Comparison of ENCODE assay signal across 7 mouse cellular contexts in genomic region chr6:60201548-60201947, GRCm38 (mm10).
DNase-seq lines count a peak whose midpoint lies in the region; ATAC-seq and TF ChIP-seq lines count a peak whose summit lies in the region.

No protein-coding gene starts in this region.

- no peak overlapping the region for H3K9ac ChIP-seq in liver, adult 2 months (ENCODE audit: low read depth, low read length)
- H3K9ac ChIP-seq in liver, embryonic 12.5 days: no peak overlapping the region
- H3K9ac ChIP-seq in neural tube, embryonic 12.5 days: no peak overlapping the region

- 67% methylated on average over 10 of the region's 10 CpGs for WGBS in liver, adult 2 months
- WGBS in liver, embryonic 12.5 days (ENCODE audit: insufficient replicate concordance): 67% methylated on average over 10 of the region's 10 CpGs
- WGBS in neural tube, embryonic 12.5 days: 75% methylated on average over 10 of the region's 10 CpGs

- no peak overlapping the region for H3K4me3 ChIP-seq in liver, adult 2 months (ENCODE audit: insufficient read depth, low read depth, low read length)
- no peak overlapping the region for H3K4me3 ChIP-seq in liver, embryonic 12.5 days
- H3K4me3 ChIP-seq in G1E (ENCODE audit: low read depth, low read length): no peak overlapping the region
- no peak overlapping the region for H3K4me3 ChIP-seq in neural tube, embryonic 12.5 days

- no peak overlapping the region for H3K27ac ChIP-seq in liver, adult 2 months (replicated peaks; ENCODE audit: insufficient read depth, low read depth, low read length)
- no peak overlapping the region for H3K27ac ChIP-seq in liver, embryonic 12.5 days
- no peak overlapping the region for H3K27ac ChIP-seq in neural tube, embryonic 12.5 days

- no peaks in the 10 kb centered on the region for H3K27me3 ChIP-seq in liver, adult 2 months (ENCODE audit: control insufficient read depth, insufficient read depth, low read length)
- H3K27me3 ChIP-seq in liver, embryonic 12.5 days (replicated peaks): no peaks in the 10 kb centered on the region
- no peaks in the 10 kb centered on the region for H3K27me3 ChIP-seq in G1E (ENCODE audit: insufficient read depth, low read length)
- H3K27me3 ChIP-seq in neural tube, embryonic 12.5 days (replicated peaks): no peaks in the 10 kb centered on the region

- no peak overlapping the region for H3K4me2 ChIP-seq in liver, embryonic 12.5 days
- no peak overlapping the region for H3K4me2 ChIP-seq in neural tube, embryonic 12.5 days (replicated peaks)

- no peaks in the 10 kb centered on the region for H3K36me3 ChIP-seq in liver, adult 2 months (ENCODE audit: control insufficient read depth, insufficient read depth, low read length)
- H3K36me3 ChIP-seq in liver, embryonic 12.5 days: no peaks in the 10 kb centered on the region
- H3K36me3 ChIP-seq in G1E (replicated peaks): no peaks in the 10 kb centered on the region
- no peaks in the 10 kb centered on the region for H3K36me3 ChIP-seq in neural tube, embryonic 12.5 days

- no peaks in the 10 kb centered on the region for H3K4me1 ChIP-seq in liver, adult 2 months (ENCODE audit: control insufficient read depth, insufficient read depth, low read length)
- H3K4me1 ChIP-seq in liver, embryonic 12.5 days: no peaks in the 10 kb centered on the region
- no peaks in the 10 kb centered on the region for H3K4me1 ChIP-seq in G1E (ENCODE audit: insufficient read depth, low read depth, low read length)
- no peaks in the 10 kb centered on the region for H3K4me1 ChIP-seq in neural tube, embryonic 12.5 days

- no peak for ATAC-seq in liver, embryonic 12.5 days
- ATAC-seq in G1E (ENCODE audit: extremely low read depth, insufficient number of reproducible peaks, low FRiP score, poor library complexity, severe bottlenecking): no peak
- peak; percentile 58; the same call in 1 of the 2 replicates for ATAC-seq in neural tube, embryonic 12.5 days (ENCODE audit: low FRiP score, low read depth)
- ATAC-seq in granulocyte monocyte progenitor cell, adult 5-6 weeks (replicated peaks; ENCODE audit: poor library complexity, severe bottlenecking): no peak

- no peak for TF ChIP-seq POLR2A in liver, adult 2 months (IDR thresholded peaks at IDR 0.05; ENCODE audit: extremely low read depth, insufficient read depth, low read length)
- TF ChIP-seq POLR2A in brain, embryonic 14.5 days (IDR thresholded peaks at IDR 0.05; ENCODE audit: borderline replicate concordance, extremely low read depth, insufficient read depth, insufficient read length, poor library complexity, severe bottlenecking): no peak

- H3K9me3 ChIP-seq in liver, embryonic 12.5 days (replicated peaks): peaks cover 13% of the 10 kb centered on the region
- no peaks in the 10 kb centered on the region for H3K9me3 ChIP-seq in G1E (replicated peaks)
- H3K9me3 ChIP-seq in neural tube, embryonic 12.5 days: no peaks in the 10 kb centered on the region

- TF ChIP-seq CTCF in liver, adult 2 months (IDR thresholded peaks at IDR 0.05; ENCODE audit: low read depth, low read length): peak; percentile 51
- TF ChIP-seq CTCF in G1E (IDR thresholded peaks at IDR 0.05; ENCODE audit: low read depth, low read length): peak; percentile 49
- TF ChIP-seq CTCF in brain, embryonic 14.5 days (IDR thresholded peaks at IDR 0.05; ENCODE audit: borderline replicate concordance, extremely low read depth, insufficient read depth, insufficient read length): peak; percentile 40; the same call in 1 of the 2 replicates

- H3K79me2 ChIP-seq in liver, adult 2 months (ENCODE audit: control insufficient read depth, insufficient read depth, low read length): no peaks in the 10 kb centered on the region

- peak; percentile 34 for DNase-seq in liver, adult 2 months (ENCODE audit: extremely low read depth, low read depth, low spot score)
- DNase-seq in G1E (ENCODE audit: low spot score): no peak
- DNase-seq in brain, embryonic 14.5 days (ENCODE audit: low read depth): peak; percentile 53
- peak; percentile 47 for DNase-seq in kidney, adult 9 months
